Mouse (Mus musculus): Measurements from ENCODE around the gene Tsc22d3.

DNA sequence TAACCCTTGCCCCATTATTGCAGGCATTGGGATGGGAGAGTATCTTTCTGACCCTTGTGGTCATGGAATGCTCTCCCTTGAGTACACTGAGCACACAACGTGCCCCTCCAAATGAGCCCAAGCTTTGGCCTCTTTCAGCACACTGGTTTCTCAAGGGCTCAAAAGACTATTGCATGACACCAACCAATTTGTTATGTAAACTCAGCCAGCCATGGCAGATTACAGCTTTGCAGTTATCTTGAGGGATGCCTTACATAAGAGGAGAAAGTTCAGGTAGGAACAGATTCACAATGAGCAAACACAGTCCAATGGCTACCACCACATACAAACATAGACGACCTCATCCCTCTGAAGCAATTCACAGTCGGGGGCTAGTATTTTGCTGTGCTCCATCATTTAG is 9.3 kb downstream of the Tsc22d3 start:
- TF ChIP-seq CTCF (IDR thresholded peaks at IDR 0.05; ENCODE audit: low read depth) (no peak), EP300 (optimal IDR thresholded peaks at IDR 0.05) (no peak)

Data from stomach, postnatal 0 days (tissue).